Mouse (Mus musculus) common myeloid progenitor, adult 5-6 weeks (primary cell): ENCODE data around the gene Hltf. TPM values are rescaled to one million over a fixed set of nuclear protein-coding genes. Genes with fewer than 3 reads are reported as not detected.

ENCODE experiments used
- ATAC-seq: replicated peaks from 2 replicates; pipeline ENCODE4 v1.8.0; 2016; ENCODE audit warnings: low read depth, mild to moderate bottlenecking, moderate TSS enrichment, inconsistent platforms; ENCODE audit not compliant: poor library complexity, severe bottlenecking
- total RNA-seq: library from RNA; stranded (forward); fragments of 200-1000, 187-1606 nt; gene quantifications from 2 replicates; pipeline ENCODE4 v1.2.3, GENCODE M21; 2017

The Hltf gene
- total RNA-seq, 1 experiment from 2014 or later, result 39.1 TPM

- no peak for ATAC-seq
These were observed 84.5 kb downstream of the Hltf start for GRCm38 (mm10) chr3:20142101-20142500.

GRCm38 (mm10) chr3:20142576-20142975, 85.0 kb downstream of the Hltf start:
- no peak for ATAC-seq

- no peak for ATAC-seq
These were observed 86.1 kb downstream of the Hltf start for GRCm38 (mm10) chr3:20143726-20144125.

- no peak for ATAC-seq
These were observed 86.8 kb downstream of the Hltf start for GRCm38 (mm10) chr3:20144401-20144800.

- ATAC-seq, result no peak
These were observed 88.1 kb downstream of the Hltf start for GRCm38 (mm10) chr3:20145696-20146113.

- ATAC-seq, result no peak
These were observed 89.3 kb downstream of the Hltf start for GRCm38 (mm10) chr3:20146884-20147395.

- no peak for ATAC-seq
These were observed 90.0 kb downstream of the Hltf start for GRCm38 (mm10) chr3:20147647-20148046.

GRCm38 (mm10) chr3:20150511-20150910, 92.9 kb downstream of the Hltf start:
- no peak for ATAC-seq

GRCm38 (mm10) chr3:20151651-20152050, 94.0 kb downstream of the Hltf start:
- ATAC-seq, result no peak

GRCm38 (mm10) chr3:20154531-20155367, 97.1 kb downstream of the Hltf start, which contains the start of gene Gyg:
TSS of gene Gyg (minus strand) at chr3:20155317.
- ATAC-seq, result peak; percentile 71

- peak; percentile 55 for ATAC-seq
These were observed 97.9 kb downstream of the Hltf start for GRCm38 (mm10) chr3:20155476-20155875.

- no peak for ATAC-seq
These were observed 109.9 kb downstream of the Hltf start for GRCm38 (mm10) chr3:20167487-20167886.

Other genes starting within 250 kb of the Hltf start
- gene Cp, start 100.8 kb upstream of the Hltf start, total RNA-seq, result 0.05 and 0.19 TPM in 2 replicates
- 23.5 and 29.4 TPM in 2 replicates for gene Hps3, start 22.5 kb upstream of the Hltf start, total RNA-seq
- gene Gyg, start 97.5 kb downstream of the Hltf start, total RNA-seq, result 23.8 and 34.1 TPM in 2 replicates
- 144 and 147 TPM in 2 replicates for gene Cpa3, start 184.4 kb downstream of the Hltf start, total RNA-seq
- not detected in 2 replicates for gene Cpb1, start 217.9 kb downstream of the Hltf start, total RNA-seq